Mouse (Mus musculus): ENCODE data around the gene Nptn. TPM values are rescaled to one million over a fixed set of nuclear protein-coding genes. Genes with fewer than 3 reads are reported as not detected.

Nptn gene
- total RNA-seq, 2 experiments from 2014 or later, result 102 to 114 TPM

DNA sequence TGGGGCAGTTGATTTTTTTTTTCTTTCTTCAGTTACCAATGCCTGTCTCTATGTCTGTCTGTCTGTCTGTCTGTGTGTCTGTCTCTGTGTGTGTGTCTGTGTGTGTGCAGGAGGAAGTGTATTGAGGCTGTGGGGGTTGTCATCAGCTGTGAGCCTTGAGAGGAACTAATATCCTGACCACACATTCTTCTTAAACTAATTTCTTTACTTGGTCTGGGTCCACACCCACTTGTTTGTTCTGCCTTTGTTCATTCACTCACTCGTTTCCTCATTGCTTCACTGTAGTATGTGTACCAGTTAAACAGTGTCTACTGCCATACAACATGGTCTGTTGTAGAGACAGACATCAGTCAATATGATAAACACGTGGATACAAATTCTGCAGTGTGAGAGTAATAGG lies 45.2 kb downstream of the Nptn start:
- intact Hi-C loops (cut with DNase I), result no loop called here
- H3K27ac ChIP-seq, result no peak overlapping the region
- no peak overlapping the region for H3K4me3 ChIP-seq
- no peak for DNase-seq
- TF ChIP-seq CTCF (IDR thresholded peaks at IDR 0.05), result no peak

- H3K27ac ChIP-seq, result no peak overlapping the region
- H3K4me3 ChIP-seq, result no peak overlapping the region
- TF ChIP-seq CTCF (IDR thresholded peaks at IDR 0.05), result no peak
- intact Hi-C loops (cut with DNase I), result no loop called here
- DNase-seq, result no peak
These were observed 48.4 kb downstream of the Nptn start for GRCm38 (mm10) chr9:58630441-58630840.

- Histone ChIP-seq H3K27ac (peak overlapping the region; percentile 36; the same call in 1 of the 2 replicates), H3K4me3 (no peak overlapping the region)
- no peak for TF ChIP-seq CTCF (IDR thresholded peaks at IDR 0.05)
- intact Hi-C loops (cut with DNase I), result no loop called here
- no peak for DNase-seq
These were observed 66.6 kb downstream of the Nptn start for GRCm38 (mm10) chr9:58648406-58649264.

GRCm38 (mm10) chr9:58649265-58649626 lies 67.2 kb downstream of the Nptn start:
- Histone ChIP-seq H3K4me3 (no peak overlapping the region), H3K27ac (0 out of 2 replicates have a peak overlapping the region, but pooled peaks have one; percentile 36)
- no peak for TF ChIP-seq CTCF (IDR thresholded peaks at IDR 0.05)
- no peak for DNase-seq
- intact Hi-C loops (cut with DNase I), result no loop called here

DNA sequence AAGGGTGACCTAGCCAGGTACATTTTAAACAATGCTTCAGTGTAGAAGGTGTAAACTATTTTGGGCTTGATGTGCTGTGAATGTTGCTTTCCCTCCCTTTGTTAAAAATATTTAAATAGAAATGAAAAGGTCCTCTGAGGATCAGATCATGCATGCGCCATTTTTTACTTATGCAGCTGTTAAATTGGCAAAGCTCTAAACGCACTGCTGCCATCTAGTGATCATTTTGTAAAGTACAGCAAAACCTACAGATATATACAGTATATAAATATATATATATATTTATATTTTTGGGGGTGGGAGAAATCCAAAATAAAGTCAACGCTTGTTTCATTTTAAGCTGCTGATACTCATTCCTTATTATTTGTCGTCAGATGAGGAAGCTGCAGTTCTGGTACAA lies 70.0 kb downstream of the Nptn start:
- peak; percentile 78 for TF ChIP-seq CTCF (IDR thresholded peaks at IDR 0.05)
- H3K27ac ChIP-seq, result no peak overlapping the region
- DNase-seq, result no peak
- intact Hi-C loops (cut with DNase I), result loop anchor here (1.0 kb wide), 1 partner anchor 110 kb away; no protein-coding TSS in a partner anchor
- no peak overlapping the region for H3K4me3 ChIP-seq

- no peak overlapping the region for H3K27ac ChIP-seq
- no peak overlapping the region for H3K4me3 ChIP-seq
- DNase-seq, result no peak
- intact Hi-C loops (cut with DNase I), result no loop called here
- TF ChIP-seq CTCF (IDR thresholded peaks at IDR 0.05), result no peak
These were observed 72.5 kb downstream of the Nptn start for GRCm38 (mm10) chr9:58654494-58654893.

DNA sequence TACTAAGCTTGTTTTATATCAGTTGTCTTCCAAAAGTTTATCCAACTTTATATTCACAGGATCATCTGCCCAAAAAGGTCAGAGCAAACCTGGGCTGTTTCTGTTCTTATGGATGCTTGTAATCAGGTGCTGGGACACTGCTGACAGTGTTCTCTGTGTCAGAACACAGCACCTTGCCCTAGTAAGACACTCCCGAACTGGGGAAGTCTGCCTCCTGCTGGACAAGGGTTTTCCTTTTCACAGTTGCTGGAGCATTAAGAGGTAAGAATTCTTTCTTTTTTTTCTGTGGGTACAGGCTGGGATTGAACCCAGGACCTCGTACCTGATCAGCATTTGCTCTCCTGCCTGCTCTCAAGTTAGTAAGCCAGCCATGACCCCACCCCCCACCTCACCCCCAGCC lies 74.4 kb downstream of the Nptn start:
- TF ChIP-seq CTCF (IDR thresholded peaks at IDR 0.05), result peak; percentile 31; the same call in 1 of the 2 replicates
- intact Hi-C loops (cut with DNase I), result no loop called here
- Histone ChIP-seq H3K27ac (no peak overlapping the region), H3K4me3 (no peak overlapping the region)
- DNase-seq, result no peak

- intact Hi-C loops (cut with DNase I), result no loop called here
- Histone ChIP-seq H3K27ac (no peak overlapping the region), H3K4me3 (no peak overlapping the region)
- DNase-seq, result no peak
- TF ChIP-seq CTCF (IDR thresholded peaks at IDR 0.05), result no peak
These were observed 74.8 kb downstream of the Nptn start for GRCm38 (mm10) chr9:58656824-58657223.

- DNase-seq, result no peak
- no peak overlapping the region for H3K27ac ChIP-seq
These were observed 75.9 kb downstream of the Nptn start for GRCm38 (mm10) chr9:58657735-58658512.

DNA sequence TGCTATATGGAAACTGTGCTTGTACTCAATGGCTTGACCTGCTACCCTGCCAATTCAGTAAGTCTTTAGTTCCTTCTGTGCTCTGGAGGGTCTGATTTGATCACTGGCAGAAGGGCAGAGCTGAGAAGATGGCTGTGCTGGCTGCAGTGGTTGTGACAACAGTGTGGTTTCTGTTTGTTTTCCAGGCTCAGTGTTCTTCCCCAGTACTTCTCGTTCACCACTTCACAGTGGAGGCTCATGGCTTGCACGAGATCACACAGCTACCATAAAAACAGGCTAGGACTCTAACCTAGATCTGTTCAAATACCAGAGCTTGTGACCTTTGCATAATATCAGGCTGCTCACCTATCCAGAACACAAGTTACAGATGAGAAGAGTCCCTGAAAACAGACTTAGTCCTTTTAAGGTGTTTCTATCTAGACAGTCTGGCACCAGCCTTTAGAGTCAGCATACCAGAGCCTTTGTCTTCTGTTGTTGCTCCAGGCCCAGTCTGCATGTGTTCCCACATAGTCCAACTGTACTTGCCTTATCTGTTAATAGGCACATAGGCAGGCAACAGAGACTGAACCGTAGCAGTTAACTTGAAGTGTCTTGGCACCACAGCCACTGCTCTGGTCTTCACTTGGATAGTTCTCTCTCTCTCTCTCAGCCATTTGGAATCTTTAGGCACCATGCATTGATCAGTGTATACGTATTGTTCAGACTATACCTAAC lies 76.7 kb downstream of the Nptn start:
- no peak overlapping the region for H3K27ac ChIP-seq
- no peak for TF ChIP-seq CTCF (IDR thresholded peaks at IDR 0.05)
- intact Hi-C loops (cut with DNase I), result no loop called here
- DNase-seq, result no peak
- H3K4me3 ChIP-seq, result no peak overlapping the region

More at GRCm38 (mm10) chr9:58657735-58658512, 75.9 kb downstream of the Nptn start:
- TF ChIP-seq CTCF (IDR thresholded peaks at IDR 0.05), result no peak
- intact Hi-C loops (cut with DNase I), result no loop called here
- H3K4me3 ChIP-seq, result no peak overlapping the region

DNA sequence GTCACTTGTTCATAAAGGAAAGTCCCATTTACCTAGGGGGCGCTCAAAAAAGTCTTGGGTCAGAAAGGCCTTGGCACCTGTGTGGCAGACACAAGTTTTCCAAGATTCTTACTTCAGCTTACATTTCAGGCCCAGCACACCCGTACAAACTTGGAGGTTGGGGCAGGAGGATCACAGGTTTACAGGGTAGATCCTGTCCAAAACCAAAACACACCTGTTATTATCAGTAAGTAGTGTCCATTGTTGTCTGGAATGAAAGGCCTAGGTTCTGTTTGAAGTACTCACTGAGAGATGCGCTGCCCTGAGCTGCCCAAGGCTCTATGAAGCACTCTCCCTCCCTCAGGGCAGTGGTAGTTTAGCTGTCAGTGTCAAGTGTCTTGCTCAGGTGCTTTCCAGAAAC lies 77.3 kb downstream of the Nptn start:
- H3K27ac ChIP-seq, result no peak overlapping the region
- no peak overlapping the region for H3K4me3 ChIP-seq
- no peak for TF ChIP-seq CTCF (IDR thresholded peaks at IDR 0.05)
- DNase-seq, result no peak
- intact Hi-C loops (cut with DNase I), result no loop called here

GRCm38 (mm10) chr9:58659989-58660388 lies 77.9 kb downstream of the Nptn start:
- no peak overlapping the region for H3K4me3 ChIP-seq
- no peak for TF ChIP-seq CTCF (IDR thresholded peaks at IDR 0.05)
- intact Hi-C loops (cut with DNase I), result no loop called here
- H3K27ac ChIP-seq, result no peak overlapping the region
- DNase-seq, result no peak

DNA sequence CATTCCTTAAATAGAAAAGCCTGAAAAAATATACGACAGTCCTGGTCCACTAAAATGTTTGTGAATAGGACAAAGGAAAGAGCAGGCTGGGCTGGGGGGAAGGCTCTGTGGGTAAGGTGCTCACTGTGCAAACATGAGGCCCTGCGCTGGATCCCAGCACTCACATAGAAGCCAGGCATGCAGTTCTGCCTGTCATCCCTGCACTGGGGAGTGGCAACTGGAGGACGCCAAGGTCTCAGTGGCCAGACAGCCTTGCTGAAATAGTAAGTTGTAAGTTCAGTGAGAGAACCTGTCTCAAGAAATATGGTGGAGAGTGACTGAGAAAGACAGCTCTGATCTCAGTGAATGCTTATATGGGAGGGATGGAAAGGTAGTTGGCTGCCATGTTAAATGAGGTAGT lies 78.6 kb downstream of the Nptn start:
- Histone ChIP-seq H3K4me3 (no peak overlapping the region), H3K27ac (no peak overlapping the region)
- no peak for TF ChIP-seq CTCF (IDR thresholded peaks at IDR 0.05)
- intact Hi-C loops (cut with DNase I), result no loop called here
- no peak for DNase-seq

Measured in gastrocnemius, adult 2 months (tissue).